Mouse (Mus musculus): ENCODE measurements around the gene Lin28b. TPM values are rescaled to one million over a fixed set of nuclear protein-coding genes. Genes with fewer than 3 reads are reported as not detected.

Lin28b gene
- polyA plus RNA-seq, 1 experiment = not detected

DNA sequence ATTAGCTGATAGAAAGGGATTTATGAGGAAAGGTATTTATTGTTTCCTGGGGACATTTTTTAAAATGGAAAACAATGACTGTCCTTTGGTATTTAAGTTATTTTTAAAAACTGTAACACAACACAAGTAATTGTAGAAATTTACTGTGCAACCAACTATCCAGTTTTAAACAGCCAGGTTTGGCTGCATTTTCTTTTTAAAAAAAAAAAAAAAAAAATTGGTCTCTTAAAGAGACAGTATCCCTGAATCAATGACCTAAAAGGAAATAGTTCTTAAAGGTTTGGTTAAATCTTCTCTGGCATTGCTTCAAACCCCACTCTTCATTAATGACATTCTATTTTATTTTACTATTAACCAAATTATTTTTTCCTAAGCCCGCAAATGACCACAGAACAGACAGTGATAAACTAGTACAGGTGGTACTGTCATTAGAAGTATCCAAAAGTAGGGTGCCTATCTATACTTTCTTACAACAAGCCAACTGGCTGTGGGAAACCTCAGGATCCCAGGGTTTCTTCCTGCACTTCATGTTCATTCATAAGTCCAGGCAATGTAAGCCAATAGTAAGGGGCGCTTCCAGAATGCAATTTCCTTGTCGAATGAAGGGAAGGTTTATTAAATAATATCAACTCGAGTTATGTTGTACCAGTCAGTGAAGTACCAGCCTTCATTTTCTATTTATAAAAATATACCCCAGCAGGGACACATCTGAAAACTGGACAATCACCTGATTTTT lies 17.8 kb downstream of the Lin28b start:
- peaks cover 7% of the 10 kb centered on the region for H3K27me3 ChIP-seq (replicated peaks; ENCODE audit: control insufficient read depth, insufficient read depth, low read length)
- DNase-seq = no peak
- TF ChIP-seq CTCF (conservative IDR thresholded peaks at IDR 0.05; ENCODE audit: insufficient read depth, insufficient read length, low read depth, low read length) (no peak), POLR2A (IDR thresholded peaks at IDR 0.05; ENCODE audit: low read depth, low read length) (no peak)

DNA sequence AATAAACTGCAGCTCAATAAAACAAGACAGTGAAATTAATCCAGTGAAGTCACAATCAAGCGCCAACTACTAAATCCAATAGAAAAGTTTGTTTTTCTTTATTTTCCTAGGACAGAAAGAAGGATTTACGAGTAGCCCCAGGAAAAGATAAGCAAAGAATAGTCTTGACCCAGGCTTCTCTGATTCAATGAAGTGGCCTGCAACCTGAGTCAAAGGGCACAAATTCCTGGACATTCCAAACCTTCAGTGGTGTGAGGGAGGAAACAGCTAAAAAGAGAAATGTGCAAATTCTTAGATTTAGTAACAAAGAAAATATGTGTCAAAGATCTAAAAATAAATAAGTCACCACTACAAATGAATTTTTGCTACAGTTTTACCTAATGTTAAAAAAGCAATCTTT lies 27.6 kb downstream of the Lin28b start:
- no peaks in the 10 kb centered on the region for H3K4me1 ChIP-seq (ENCODE audit: control insufficient read depth, insufficient read depth, low read length)
- H3K4me3 ChIP-seq (ENCODE audit: insufficient read depth, low read depth, low read length) = no peak overlapping the region
- TF ChIP-seq POLR2A (IDR thresholded peaks at IDR 0.05; ENCODE audit: low read depth, low read length) (no peak), CTCF (conservative IDR thresholded peaks at IDR 0.05; ENCODE audit: insufficient read depth, insufficient read length, low read depth, low read length) (no peak)
- no peaks in the 10 kb centered on the region for H3K36me3 ChIP-seq (ENCODE audit: control insufficient read depth, insufficient read depth, low read length)
- 54% methylated on average over 2 of the region's 2 CpGs for WGBS
- no peaks in the 10 kb centered on the region for H3K27me3 ChIP-seq (replicated peaks; ENCODE audit: control insufficient read depth, insufficient read depth, low read length)
- no peak for DNase-seq
- H3K27ac ChIP-seq (ENCODE audit: insufficient read depth, low read depth, low read length) = no peak overlapping the region

More for the DNA sequence above, 17.8 kb downstream of the Lin28b start:
- Histone ChIP-seq H3K36me3 (ENCODE audit: control insufficient read depth, insufficient read depth, low read length) (no peaks in the 10 kb centered on the region), H3K4me1 (ENCODE audit: control insufficient read depth, insufficient read depth, low read length) (no peaks in the 10 kb centered on the region), H3K4me3 (ENCODE audit: insufficient read depth, low read depth, low read length) (no peak overlapping the region), H3K27ac (ENCODE audit: insufficient read depth, low read depth, low read length) (no peak overlapping the region)
- WGBS = 35% methylated on average over 4 of the region's 4 CpGs

DNA sequence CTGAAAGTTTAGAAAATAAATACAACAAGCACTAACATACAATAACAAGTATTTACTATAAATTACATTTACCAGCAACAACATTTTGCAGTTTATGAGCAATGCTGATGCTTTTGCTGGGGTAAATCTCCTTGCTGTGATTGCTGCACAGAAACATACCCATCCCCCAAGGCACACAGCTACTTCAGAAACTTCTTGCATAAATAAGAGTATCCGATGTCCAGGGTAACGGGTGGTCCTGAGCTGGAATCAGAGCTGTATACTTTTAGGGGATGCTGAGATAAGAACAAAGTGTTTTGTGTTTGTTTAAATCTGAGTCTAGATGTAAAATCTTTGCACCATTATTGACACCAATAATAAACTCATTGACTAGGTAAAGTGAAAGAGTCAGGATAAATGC lies 28.1 kb downstream of the Lin28b start:
- H3K36me3 ChIP-seq (ENCODE audit: control insufficient read depth, insufficient read depth, low read length) = no peaks in the 10 kb centered on the region
- no peak overlapping the region for H3K4me3 ChIP-seq (ENCODE audit: insufficient read depth, low read depth, low read length)
- TF ChIP-seq CTCF (conservative IDR thresholded peaks at IDR 0.05; ENCODE audit: insufficient read depth, insufficient read length, low read depth, low read length) = no peak
- no peak for TF ChIP-seq POLR2A (IDR thresholded peaks at IDR 0.05; ENCODE audit: low read depth, low read length)
- H3K4me1 ChIP-seq (ENCODE audit: control insufficient read depth, insufficient read depth, low read length) = no peaks in the 10 kb centered on the region
- H3K27me3 ChIP-seq (replicated peaks; ENCODE audit: control insufficient read depth, insufficient read depth, low read length) = no peaks in the 10 kb centered on the region
- H3K27ac ChIP-seq (ENCODE audit: insufficient read depth, low read depth, low read length) = no peak overlapping the region
- WGBS = 42% methylated on average over 2 of the region's 2 CpGs
- no peak for DNase-seq

DNA sequence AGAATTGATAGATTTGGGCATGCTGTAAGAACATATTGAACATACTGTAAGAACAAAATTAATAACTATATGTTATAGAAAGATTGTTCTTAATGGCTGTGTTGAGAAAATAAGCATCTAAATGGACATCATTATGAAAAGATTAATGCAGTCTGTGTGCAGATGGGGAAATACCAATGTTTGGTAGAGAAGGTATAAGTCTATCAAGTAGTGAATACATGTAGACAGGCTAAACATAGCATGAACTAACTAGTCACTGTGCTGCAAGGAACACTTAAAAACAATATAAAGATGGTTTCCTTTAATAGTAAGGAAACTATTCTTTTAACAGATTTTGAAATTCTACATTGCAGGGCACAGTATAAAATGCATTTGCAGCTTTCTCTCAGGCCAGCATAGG lies 39.6 kb downstream of the Lin28b start:
- Histone ChIP-seq H3K27me3 (replicated peaks; ENCODE audit: control insufficient read depth, insufficient read depth, low read length) (no peaks in the 10 kb centered on the region), H3K4me3 (ENCODE audit: insufficient read depth, low read depth, low read length) (no peak overlapping the region), H3K27ac (ENCODE audit: insufficient read depth, low read depth, low read length) (no peak overlapping the region), H3K4me1 (ENCODE audit: control insufficient read depth, insufficient read depth, low read length) (no peaks in the 10 kb centered on the region), H3K36me3 (ENCODE audit: control insufficient read depth, insufficient read depth, low read length) (no peaks in the 10 kb centered on the region)
- TF ChIP-seq CTCF (conservative IDR thresholded peaks at IDR 0.05; ENCODE audit: insufficient read depth, insufficient read length, low read depth, low read length) (no peak), POLR2A (IDR thresholded peaks at IDR 0.05; ENCODE audit: low read depth, low read length) (no peak)
- DNase-seq = no peak

DNA sequence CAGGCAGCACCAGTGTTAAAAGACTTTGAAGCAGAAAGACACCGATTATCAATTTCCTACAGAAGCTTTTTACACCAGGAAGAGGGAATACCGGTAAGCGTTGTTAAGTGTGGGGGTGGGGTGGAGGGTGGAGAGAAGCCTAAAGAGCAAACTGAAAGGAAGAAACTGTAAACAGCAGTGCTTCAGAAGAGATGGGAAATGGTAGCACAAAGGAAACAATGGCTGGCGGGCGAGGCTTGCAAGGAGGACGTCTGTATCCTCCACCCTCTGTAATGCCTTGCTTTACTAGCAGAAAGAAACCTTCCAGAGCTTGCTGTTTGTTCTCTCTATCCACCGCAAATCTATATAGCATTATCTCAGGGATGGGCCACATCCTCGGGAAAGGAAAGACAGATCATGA lies 40.0 kb downstream of the Lin28b start:
- H3K4me1 ChIP-seq (ENCODE audit: control insufficient read depth, insufficient read depth, low read length) = no peaks in the 10 kb centered on the region
- no peaks in the 10 kb centered on the region for H3K36me3 ChIP-seq (ENCODE audit: control insufficient read depth, insufficient read depth, low read length)
- H3K27me3 ChIP-seq (replicated peaks; ENCODE audit: control insufficient read depth, insufficient read depth, low read length) = no peaks in the 10 kb centered on the region
- no peak for TF ChIP-seq CTCF (conservative IDR thresholded peaks at IDR 0.05; ENCODE audit: insufficient read depth, insufficient read length, low read depth, low read length)
- TF ChIP-seq POLR2A (IDR thresholded peaks at IDR 0.05; ENCODE audit: low read depth, low read length) = no peak
- H3K27ac ChIP-seq (ENCODE audit: insufficient read depth, low read depth, low read length) = no peak overlapping the region
- no peak overlapping the region for H3K4me3 ChIP-seq (ENCODE audit: insufficient read depth, low read depth, low read length)
- WGBS = 13% methylated on average over 8 of the region's 8 CpGs
- no peak for DNase-seq

DNA sequence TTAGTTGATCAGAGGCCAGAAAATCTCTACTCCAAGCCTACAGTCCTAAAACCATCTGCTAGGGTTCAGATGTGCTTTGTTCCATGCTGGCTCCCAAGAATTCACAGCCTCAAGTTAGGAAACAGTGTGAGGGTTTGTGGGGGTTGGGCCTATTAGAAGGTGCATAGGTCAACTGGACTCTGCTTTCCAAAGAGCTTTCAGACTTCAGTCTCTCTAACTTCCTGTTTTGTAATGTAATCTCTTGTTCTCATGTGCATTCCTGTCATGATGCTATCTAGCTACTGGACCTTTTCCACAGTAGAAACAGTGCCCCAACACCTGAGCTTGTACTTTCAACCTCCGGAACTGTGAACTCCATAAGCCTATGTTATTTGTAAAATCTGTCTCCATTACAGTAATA lies 63.8 kb downstream of the Lin28b start:
- H3K27me3 ChIP-seq (replicated peaks; ENCODE audit: control insufficient read depth, insufficient read depth, low read length) = no peaks in the 10 kb centered on the region
- no peak for TF ChIP-seq POLR2A (IDR thresholded peaks at IDR 0.05; ENCODE audit: low read depth, low read length)
- no peak for TF ChIP-seq CTCF (conservative IDR thresholded peaks at IDR 0.05; ENCODE audit: insufficient read depth, insufficient read length, low read depth, low read length)
- H3K4me3 ChIP-seq (ENCODE audit: insufficient read depth, low read depth, low read length) = no peak overlapping the region
- H3K27ac ChIP-seq (ENCODE audit: insufficient read depth, low read depth, low read length) = no peak overlapping the region
- DNase-seq = peak; percentile 9
- H3K4me1 ChIP-seq (ENCODE audit: control insufficient read depth, insufficient read depth, low read length) = no peaks in the 10 kb centered on the region
- 54% methylated on average over 1 of the region's 1 CpGs for WGBS
- no peaks in the 10 kb centered on the region for H3K36me3 ChIP-seq (ENCODE audit: control insufficient read depth, insufficient read depth, low read length)

DNA sequence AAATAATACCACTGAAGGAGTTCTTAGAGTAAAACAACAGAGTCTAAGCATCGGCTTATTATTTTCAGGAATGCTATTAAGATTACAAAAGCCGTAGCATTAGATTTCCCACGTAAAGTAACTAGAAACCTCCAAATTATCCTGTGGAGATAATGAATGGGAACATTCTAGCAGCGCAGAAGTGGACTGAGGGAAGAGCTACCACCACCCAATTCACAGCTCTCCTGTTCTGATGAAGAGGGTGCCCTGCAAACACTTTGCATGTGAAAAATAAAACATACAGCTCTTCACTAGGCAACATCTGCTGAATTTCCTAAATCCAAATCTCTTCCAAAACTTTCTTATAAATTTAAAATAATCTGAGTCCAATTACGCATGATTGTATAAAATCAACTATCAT lies 74.1 kb downstream of the Lin28b start:
- Histone ChIP-seq H3K27ac (ENCODE audit: insufficient read depth, low read depth, low read length) (no peak overlapping the region), H3K36me3 (ENCODE audit: control insufficient read depth, insufficient read depth, low read length) (no peaks in the 10 kb centered on the region), H3K27me3 (replicated peaks; ENCODE audit: control insufficient read depth, insufficient read depth, low read length) (no peaks in the 10 kb centered on the region), H3K4me3 (ENCODE audit: insufficient read depth, low read depth, low read length) (no peak overlapping the region), H3K4me1 (ENCODE audit: control insufficient read depth, insufficient read depth, low read length) (no peaks in the 10 kb centered on the region)
- no peak for TF ChIP-seq CTCF (conservative IDR thresholded peaks at IDR 0.05; ENCODE audit: insufficient read depth, insufficient read length, low read depth, low read length)
- TF ChIP-seq POLR2A (IDR thresholded peaks at IDR 0.05; ENCODE audit: low read depth, low read length) = no peak
- no peak for DNase-seq
- WGBS = 60% methylated on average over 5 of the region's 5 CpGs

Data from kidney, adult 2 months (tissue).